Mouse (Mus musculus): ENCODE results near the gene Apex1. TPM values are rescaled to one million over a fixed set of nuclear protein-coding genes. Genes with fewer than 3 reads are reported as not detected.

Gene Apex1
- 45.2 to 63.2 TPM (median 45.7 TPM) in 4 replicates for total RNA-seq (2023; ENCODE audit: inconsistent age)

DNA sequence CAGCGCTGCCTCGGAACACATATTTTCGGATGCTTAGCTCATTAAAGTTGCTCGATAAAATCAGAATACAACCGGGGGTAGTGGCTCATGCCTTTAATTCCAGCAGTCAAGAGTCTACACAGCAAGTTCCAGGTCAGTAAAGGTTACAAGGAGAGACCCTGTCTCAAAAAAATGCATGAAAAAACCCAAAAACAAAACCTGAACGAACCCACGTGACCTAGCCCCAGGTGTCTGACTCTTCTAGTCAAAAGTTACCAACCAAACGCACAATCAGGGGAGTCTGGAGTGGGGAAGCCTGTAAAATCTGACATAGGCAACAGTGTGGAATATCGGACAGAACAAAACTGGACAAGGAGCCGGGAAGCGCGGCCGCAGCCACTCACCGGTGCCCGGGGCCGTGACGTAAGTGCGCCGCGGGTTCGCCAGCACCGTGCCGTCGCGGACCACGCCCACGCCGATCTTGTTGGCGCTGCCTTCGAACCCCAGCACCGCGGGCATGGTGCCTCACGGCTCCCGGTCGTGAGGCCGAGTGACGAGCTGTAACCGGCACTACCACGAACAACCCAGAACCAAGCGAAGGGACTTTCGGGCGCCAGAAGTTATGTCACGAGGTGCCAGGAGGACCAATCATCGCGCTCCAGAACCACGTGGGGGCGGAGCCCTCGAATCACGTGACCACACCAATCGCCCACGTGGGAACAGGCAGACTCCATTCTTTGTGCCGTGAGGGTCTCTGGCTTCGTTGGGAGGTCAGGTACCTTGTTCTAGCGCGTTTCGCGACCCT is at the start of gene Apex1, which contains the start of gene Osgep:
TSS of gene Apex1 (plus strand) at position 688 of the 784 bp plus-strand sequence.
TSS of gene Osgep (minus strand) at position 613 of the 784 bp plus-strand sequence.

DNA sequence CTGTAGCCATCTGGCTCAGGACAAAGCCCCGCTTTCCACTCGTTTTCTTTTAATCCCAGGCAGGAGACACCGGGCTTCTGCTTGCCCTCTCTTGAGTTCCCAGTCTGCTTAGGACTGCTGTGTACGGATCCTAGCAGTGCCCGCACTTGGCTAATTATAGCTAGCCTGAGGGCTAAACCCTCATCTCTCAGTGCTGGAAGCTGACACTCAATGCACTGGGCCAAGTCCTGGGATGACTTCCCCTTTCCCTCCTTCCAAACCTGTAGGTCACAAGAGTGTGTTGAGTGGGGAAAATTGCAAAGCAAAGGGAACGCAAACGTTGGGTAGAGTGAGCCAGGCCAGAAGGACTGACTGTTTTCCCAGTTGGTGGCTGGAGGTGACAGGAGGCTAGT is 27.4 kb upstream of the Apex1 start, which contains the start of gene Klhl33:
TSS of gene Klhl33 (minus strand) at position 134 of the 392 bp plus-strand sequence.

GRCm38 (mm10) chr14:50930754-50931492 is 6.2 kb downstream of the Apex1 start, which contains the start of the genes Pip4p1 and Pnp:
Pip4p1 (minus strand) TSS chr14:50930856.
Pnp (plus strand) TSS chr14:50931082.

DNA sequence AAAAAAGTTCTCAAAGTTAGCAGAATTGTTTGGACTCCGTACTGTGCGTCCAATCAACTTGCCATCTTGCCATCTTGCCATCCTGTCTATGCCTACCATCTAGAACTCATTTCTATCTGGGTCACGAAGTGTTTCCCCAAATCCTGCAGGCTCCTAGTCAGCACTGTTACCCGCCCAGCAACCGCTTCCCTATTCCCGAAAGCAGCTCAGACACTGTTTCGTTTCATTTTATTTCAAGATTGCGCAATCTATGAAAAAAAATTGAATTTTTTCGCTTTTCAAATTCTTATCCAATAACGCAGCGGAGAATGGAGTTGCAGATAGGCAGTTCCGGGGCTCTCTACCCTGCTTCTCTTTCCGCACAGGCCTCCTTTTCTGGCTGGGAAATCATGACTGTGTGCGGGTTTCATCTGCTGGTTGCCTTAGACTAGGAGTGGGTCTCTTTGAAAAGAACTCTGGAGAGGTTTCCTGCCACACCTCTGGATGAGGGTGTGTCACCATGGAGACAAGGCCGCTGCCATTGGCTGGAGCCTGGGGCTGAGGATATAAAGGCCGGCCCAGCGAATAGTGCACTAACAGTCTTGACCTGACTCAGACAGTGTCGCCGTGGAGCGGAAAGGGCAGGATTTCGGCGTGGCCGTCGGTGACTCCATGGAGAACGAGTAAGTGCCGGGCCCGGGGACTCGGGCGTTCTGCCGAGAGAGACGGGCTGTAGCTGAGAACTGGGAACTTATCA is 19.3 kb downstream of the Apex1 start, which contains the start of gene Gm49342:
TSS of gene Gm49342 (plus strand) at position 586 of the 736 bp plus-strand sequence.

GRCm38 (mm10) chr14:50955942-50956508 is 31.3 kb downstream of the Apex1 start, which contains the start of gene Pnp2:
Pnp2 (plus strand) TSS chr14:50955992.

Other genes with a start within 250 kb of the Apex1 start
- not detected in 4 replicates for gene Olfr747, start 231.8 kb upstream of the Apex1 start, total RNA-seq (2023; ENCODE audit: inconsistent age)
- gene Olfr748, start 217.6 kb upstream of the Apex1 start, total RNA-seq (2023; ENCODE audit: inconsistent age): not detected in 4 replicates
- gene Olfr749, start 179.9 kb upstream of the Apex1 start, total RNA-seq (2023; ENCODE audit: inconsistent age): not detected in 4 replicates
- gene Ttc5, start 139.4 kb upstream of the Apex1 start, total RNA-seq (2023; ENCODE audit: inconsistent age): 77.4 to 93.8 TPM (median 87.5 TPM) in 4 replicates
- gene Ccnb1ip1, start 117.2 kb upstream of the Apex1 start, total RNA-seq (2023; ENCODE audit: inconsistent age): 1.3 to 2.2 TPM in 2 of 4 replicates, not detected in the others
- gene Parp2, start 117.1 kb upstream of the Apex1 start, total RNA-seq (2023; ENCODE audit: inconsistent age): 51.3 to 61.6 TPM (median 56.8 TPM) in 4 replicates
- gene Tep1, start 54.4 kb upstream of the Apex1 start, total RNA-seq (2023; ENCODE audit: inconsistent age): 50.0 to 57.6 TPM (median 57.1 TPM) in 4 replicates
- not detected in 4 replicates for gene Klhl33, start 27.5 kb upstream of the Apex1 start, total RNA-seq (2023; ENCODE audit: inconsistent age)
- gene Osgep, start 75 bp upstream of the Apex1 start, total RNA-seq (2023; ENCODE audit: inconsistent age): 52.9 to 58.7 TPM (median 56.4 TPM) in 4 replicates
- 224 to 227 TPM (median 225 TPM) in 4 replicates for gene Pip4p1, start 5.9 kb downstream of the Apex1 start, total RNA-seq (2023; ENCODE audit: inconsistent age)
- gene Pnp, start 6.1 kb downstream of the Apex1 start, total RNA-seq (2023; ENCODE audit: inconsistent age): 32.7 to 38.2 TPM (median 37.1 TPM) in 4 replicates
- 21.2 to 39.4 TPM (median 23.8 TPM) in 4 replicates for gene Gm49342, start 19.5 kb downstream of the Apex1 start, total RNA-seq (2023; ENCODE audit: inconsistent age)
- gene Pnp2, start 31.0 kb downstream of the Apex1 start, total RNA-seq (2023; ENCODE audit: inconsistent age): 1.2 to 3.4 TPM (median 2.5 TPM) in 4 replicates
- not detected in 4 replicates for gene Rnase10, start 82.8 kb downstream of the Apex1 start, total RNA-seq (2023; ENCODE audit: inconsistent age)
- gene Rnase9, start 116.9 kb downstream of the Apex1 start, total RNA-seq (2023; ENCODE audit: inconsistent age): not detected in 4 replicates
- not detected in 4 replicates for gene Rnase11, start 125.2 kb downstream of the Apex1 start, total RNA-seq (2023; ENCODE audit: inconsistent age)
- gene Rnase12, start 132.7 kb downstream of the Apex1 start, total RNA-seq (2023; ENCODE audit: inconsistent age): 1.1 to 2.9 TPM (median 1.6 TPM) in 3 of 4 replicates, not detected in the other
- not detected in 4 replicates for gene Olfr750, start 149.5 kb downstream of the Apex1 start, total RNA-seq (2023; ENCODE audit: inconsistent age)
- gene Rnase4, start 166.1 kb downstream of the Apex1 start, total RNA-seq (2023; ENCODE audit: inconsistent age): 0.32 to 1.5 TPM (median 0.81 TPM) in 4 replicates
- gene Ang, start 166.2 kb downstream of the Apex1 start, total RNA-seq (2023; ENCODE audit: inconsistent age): not detected in 4 replicates
- not detected in 4 replicates for gene Eddm3b, start 189.5 kb downstream of the Apex1 start, total RNA-seq (2023; ENCODE audit: inconsistent age)
- 106 to 123 TPM (median 116 TPM) in 4 replicates for gene Rnase6, start 198.9 kb downstream of the Apex1 start, total RNA-seq (2023; ENCODE audit: inconsistent age)
- 0.72 TPM in 1 of 4 replicates, not detected in the others for gene Rnase1, start 221.8 kb downstream of the Apex1 start, total RNA-seq (2023; ENCODE audit: inconsistent age)
- gene Rnase2b, start 237.3 kb downstream of the Apex1 start, total RNA-seq (2023; ENCODE audit: inconsistent age): not detected in 4 replicates

All from B cell, adult (primary cell).